Mouse (Mus musculus) embryonic fibroblast, embryonic 13.5 days (primary cell): ENCODE data around the gene Grk5.

Experiments used
- CTCF ChIP-seq: IDR thresholded peaks from 2 replicates; pipeline ENCODE4 v1.5.1; 2011; ENCODE audit warnings: mild to moderate bottlenecking, control low read depth, low read length, moderate library complexity, borderline replicate concordance; ENCODE audit not compliant: insufficient read depth
- POLR2A ChIP-seq: IDR thresholded peaks from 2 replicates; pipeline ENCODE4 v1.6.1; 2011; ENCODE audit warnings: low read depth, mild to moderate bottlenecking, control low read depth, low read length, moderate library complexity

- no peak for TF ChIP-seq POLR2A
- no peak for TF ChIP-seq CTCF
Measured at GRCm38 (mm10) chr19:60959706-60960230, 70.2 kb downstream of the Grk5 start.
